Mouse (Mus musculus) heart, postnatal 0 days (tissue): ENCODE results near the gene 9230102O04Rik.

ENCODE experiments used
- CTCF ChIP-seq: IDR thresholded peaks from 2 replicates; pipeline ENCODE4 v1.5.1; 2016; ENCODE audit warnings: antibody characterized with exemption, control low read depth, low read depth
- EP300 ChIP-seq: IDR thresholded peaks from 2 replicates; pipeline ENCODE4 v1.6.1; 2016; ENCODE audit warnings: antibody characterized with exemption, low read depth

DNA sequence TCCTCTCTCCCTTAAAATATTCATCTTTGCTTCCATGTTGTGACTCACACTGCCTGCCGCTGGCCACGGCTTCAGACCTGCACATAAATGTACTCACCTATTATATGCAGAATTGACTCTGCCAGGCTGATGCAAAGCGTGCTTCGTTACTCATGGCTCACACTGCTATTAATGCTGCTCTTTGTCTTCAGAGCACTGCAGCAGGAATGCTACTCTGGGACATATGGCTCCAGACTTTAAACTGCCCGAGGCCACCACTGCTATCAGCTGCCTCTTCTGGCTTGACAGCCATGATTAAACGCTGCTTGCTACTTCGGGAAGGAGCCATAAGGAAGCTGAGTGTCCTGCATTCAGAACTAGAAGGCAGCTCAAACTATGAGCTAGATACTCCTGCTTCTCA, 54.1 kb downstream of the 9230102O04Rik start:
- no peak for TF ChIP-seq CTCF
- TF ChIP-seq EP300, result no peak
